Mouse (Mus musculus): ENCODE results near the gene Sprn.
A peak's percentile ranks its signal among the peaks of the same experiment; 100 is the strongest.
"Not testable (repeated sequence)": the region's sequence is repeated elsewhere in the genome, so short reads cannot be mapped to it uniquely, and the experiment has no call there.

Sprn gene

DNA sequence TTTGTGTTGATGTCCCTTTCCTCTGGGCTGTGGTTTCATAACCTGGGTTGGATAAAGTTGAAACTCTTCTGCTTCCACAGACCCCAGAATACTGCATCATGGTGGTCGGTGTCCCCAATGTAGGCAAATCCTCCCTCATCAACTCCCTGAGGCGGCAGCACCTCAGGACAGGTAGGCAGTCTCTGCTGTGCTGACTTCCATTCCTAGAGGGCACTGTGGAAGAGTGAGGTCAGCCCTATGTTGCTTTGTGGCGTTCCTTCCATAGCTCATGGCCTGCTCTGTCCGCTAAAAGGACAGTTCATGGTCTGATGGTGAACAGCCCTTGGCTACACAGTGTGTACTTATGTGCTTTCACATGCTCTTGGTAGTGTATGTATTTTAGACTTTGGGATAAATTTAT is 10.1 kb downstream of the Sprn start:
- no peak for DNase-seq (ENCODE audit: low spot score in 2 of 2)

DNA sequence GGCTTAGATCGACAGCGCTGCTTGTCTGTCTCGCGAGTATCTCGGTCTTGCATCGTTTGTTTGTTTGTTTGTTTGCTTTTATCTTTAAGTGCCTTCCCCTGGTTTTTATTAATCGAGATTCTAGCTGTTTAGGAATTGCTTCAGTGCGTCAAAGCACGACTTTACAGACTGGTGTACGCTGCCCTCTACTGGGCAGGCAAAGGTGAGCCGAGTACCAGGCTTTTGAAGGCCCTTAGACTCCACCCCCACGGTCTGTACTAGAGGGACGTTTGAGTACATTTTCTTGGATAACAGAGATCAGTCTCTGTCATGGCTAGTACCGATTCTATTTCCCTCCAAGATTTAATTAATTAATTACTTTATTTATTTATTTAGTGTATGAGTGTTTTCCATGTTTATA is 13.3 kb downstream of the Sprn start:
- DNase-seq (ENCODE audit: low spot score in 2 of 2), result no peak

DNA sequence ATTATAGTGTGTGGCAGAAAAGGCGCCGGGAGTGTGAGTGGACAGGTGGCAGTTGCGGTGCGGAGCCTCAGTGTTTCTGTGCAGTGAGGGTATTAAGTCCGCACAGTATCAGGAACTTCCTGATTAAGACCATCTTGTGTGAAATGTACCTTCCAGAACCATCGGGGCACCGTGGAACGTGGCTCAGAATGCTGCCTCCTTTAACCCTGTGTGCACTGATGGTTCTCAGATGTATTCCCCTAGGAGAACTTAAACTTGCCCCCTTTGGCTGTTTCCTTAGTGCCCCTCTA is 16.7 kb downstream of the Sprn start:
- DNase-seq (ENCODE audit: low spot score in 2 of 2), result no peak

DNA sequence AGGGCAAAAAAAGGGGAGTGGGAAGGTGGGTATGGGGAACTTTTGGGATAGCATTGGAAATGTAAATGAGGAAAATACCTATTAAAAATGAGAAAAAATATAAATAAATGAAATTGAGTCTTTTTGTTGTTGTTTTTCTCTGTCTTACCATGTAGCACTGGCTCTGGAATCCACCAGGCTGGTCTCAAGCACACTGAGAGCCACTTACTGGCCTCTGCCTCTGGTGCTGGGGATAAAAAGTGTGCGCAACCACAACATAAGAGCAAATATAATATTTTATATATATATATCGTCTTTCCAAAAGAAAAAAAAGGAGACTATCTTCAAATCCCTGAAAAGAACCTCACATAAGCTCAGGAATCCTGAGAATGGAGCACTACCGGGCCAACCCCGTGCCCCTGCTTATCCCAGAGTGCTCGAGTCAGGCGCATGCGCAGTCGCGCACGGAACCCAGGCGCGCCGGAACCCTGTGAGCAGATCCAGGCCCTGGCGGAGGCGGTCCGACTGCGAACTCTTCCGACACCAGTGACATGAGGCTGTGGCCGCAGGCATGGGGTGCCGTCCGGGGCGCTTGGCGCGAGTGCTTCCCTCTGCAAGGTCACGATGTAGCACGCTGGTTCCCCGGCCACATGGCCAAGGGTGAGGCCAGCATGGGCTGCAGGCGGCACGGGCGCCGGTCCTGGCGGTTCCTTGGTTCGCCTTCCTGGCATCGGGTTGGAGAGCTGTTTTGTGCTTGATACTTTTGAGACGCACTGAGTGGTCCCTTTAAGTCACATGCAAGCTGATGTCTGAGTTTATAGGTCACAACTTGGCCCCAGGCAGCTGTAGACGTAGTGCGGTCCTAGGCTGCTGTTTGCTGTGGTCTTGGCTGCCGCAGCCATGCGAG is 17.3 kb downstream of the Sprn start, which contains the start of gene Mtg1:
Mtg1 (plus strand) TSS at position 430 of the 886 bp plus-strand sequence.
- peak; percentile 94 to 98 for DNase-seq (ENCODE audit: low spot score in 2 of 2)

DNA sequence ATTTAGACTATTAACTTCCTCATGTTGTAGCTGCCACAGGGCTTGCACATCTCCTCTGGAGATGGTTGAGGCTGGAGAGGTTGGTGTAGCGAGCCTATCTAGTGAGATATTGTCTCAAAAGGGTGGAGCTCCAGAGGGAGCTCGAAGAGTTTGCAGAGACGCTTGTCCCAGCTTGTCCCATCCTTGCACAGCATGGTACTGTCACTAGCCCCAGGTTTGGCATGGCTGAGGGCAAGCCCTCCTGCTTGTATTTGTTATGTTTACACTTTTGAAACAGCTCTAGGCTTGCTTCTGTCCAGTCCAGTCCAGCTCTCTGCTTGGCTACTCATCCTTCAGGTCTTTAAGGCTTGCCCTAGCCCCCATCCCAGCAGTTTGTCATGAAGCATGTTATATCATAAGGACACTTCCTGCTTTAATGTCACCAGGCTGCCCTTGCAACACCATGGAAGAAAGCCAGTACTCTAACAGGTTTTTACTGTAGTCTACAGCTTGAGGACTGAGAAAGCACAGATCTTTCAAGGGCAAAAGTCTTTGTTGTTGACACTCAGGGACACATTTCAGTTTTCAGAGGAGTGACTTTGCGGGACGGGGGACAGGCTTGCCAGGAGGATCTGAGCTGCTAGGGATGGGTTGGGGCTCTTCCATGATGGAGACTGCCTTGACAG is 19.4 kb downstream of the Sprn start:
- DNase-seq (ENCODE audit: low spot score in 2 of 2), result no peak

DNA sequence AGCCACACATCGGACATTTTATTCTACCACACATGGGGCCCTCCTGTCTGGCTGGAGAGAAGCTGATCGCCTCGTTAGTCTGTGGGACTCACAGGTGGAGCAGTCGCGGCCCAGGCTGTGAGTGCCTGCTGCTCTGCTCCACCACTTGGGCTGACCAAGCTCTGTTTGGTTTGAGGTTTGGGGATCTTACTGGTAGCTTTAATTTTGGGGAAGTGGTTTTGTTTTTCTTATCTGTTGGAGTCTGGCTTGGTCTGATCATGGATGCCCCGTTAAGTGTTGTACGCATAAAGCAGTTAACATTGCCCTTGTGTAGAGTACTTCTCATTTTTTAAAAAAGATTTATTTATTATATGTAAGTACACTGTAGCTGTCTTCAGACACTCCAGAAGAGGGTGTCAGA is 20.6 kb downstream of the Sprn start:
- DNase-seq (ENCODE audit: low spot score in 2 of 2), result not testable (repeated sequence)

DNA sequence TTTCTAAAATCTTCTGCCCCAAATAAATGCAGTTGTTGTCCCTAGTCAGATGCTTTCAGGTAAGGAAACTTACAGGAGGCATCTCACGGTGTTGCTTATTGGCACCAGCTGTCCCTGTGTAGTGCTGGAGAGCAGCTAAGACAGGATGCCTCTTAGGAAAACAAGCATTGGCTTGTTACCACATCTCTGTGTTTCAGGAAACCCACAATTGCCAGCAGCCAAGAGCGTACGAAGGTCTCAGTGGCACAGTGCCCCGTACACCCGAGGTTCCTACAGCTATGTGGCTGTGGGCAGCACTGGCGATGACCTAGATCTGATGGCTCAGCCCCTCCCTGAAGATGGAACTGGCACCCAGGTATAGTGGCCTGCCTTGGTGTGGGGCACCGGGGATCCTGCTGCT is 22.5 kb downstream of the Sprn start:
- DNase-seq (ENCODE audit: low spot score in 2 of 2), result not testable (repeated sequence)

DNA sequence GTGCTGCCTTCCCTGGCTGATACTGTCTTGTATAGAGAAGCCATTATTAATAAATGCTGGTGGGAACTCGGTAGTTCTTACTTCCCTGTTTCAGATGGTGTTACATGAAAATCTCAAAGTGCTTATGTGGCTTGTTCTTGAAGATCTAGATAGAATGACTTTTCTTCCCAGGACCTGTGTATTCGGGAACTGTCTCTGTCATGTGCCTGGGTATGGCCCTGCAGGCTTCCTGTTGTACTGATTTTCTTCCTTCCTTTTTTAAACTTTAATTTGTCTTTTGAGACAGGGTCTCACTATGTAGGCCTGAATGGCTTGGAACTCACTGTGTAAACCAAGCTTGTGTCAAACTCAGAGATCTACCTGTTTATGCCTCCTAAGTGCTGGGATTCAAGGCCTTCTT is 26.8 kb downstream of the Sprn start:
- no peak for DNase-seq (ENCODE audit: low spot score in 2 of 2)

DNA sequence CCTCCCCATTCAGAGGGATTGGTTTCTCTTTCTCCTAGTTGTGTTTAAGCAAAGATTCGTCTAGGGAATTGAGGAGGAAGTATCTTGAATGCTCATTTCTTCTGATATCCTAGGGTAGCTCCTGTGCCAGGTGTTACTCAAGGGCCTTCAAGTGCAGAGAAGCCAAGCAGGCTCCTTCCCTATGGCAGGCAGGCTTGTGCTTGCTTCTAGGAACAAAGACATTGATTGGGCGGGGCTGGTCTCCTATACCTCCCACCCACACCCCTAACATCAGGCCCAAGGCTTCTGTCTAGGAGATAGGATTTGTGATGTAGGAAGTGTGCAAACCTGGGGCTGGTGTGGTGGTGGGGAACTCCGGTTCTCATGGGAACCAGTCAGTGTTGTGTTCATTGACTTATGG is 27.7 kb downstream of the Sprn start:
- DNase-seq (ENCODE audit: low spot score in 2 of 2), result no peak

DNA sequence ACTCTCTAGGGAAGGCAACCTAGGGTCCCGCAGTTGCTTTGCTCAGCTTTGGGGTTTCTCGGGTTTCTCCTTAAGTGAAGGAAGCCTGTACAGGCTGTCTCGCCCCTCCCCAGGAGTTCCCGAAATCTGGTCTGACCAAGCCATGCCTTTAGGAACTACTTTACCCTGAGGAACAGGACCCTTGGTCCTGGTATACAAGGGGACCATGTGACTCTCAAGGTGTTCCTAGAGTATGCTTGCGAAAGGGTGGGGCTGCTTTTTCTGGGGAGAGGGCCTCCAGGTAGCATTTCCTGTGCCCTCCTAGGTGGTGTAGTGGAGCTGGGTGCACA is 28.7 kb downstream of the Sprn start:
- no peak for DNase-seq (ENCODE audit: low spot score in 2 of 2)

DNA sequence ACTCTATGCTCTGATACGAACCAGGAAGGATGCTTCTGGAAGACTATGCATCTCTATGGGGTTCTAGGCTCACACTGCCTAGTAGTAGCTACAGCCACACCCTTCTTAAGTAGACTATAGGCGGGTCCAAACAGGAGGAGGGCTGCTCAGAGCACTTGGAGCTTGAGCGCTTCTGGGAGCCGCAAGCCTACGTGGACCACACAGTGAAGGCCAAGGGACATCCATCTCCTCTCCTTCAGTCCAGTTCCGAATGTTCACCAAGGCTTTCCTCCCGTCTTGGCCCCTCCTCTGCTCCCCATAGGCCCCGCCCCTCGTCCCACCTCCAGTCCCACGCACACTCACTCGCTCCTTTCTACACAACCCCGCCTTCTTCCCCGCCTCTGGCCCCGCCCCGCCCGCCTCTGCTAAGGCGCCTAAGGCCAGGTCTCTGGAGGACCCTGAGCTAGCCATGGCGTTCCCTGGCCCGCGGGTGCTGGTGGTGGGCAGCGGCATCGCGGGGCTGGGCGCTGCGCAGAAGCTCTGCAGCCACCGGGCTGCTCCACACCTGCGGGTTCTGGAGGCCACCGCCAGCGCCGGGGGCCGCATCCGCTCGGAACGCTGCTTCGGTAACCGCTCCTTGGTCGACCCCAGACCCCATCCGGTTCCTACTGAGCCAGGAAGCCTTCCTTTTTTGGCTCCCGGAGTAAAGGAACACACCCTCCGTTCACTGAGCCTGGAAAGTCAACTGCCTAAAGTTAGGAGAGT is 29.2 kb downstream of the Sprn start:
- peak; percentile 80 to 82 for DNase-seq (ENCODE audit: low spot score in 2 of 2)

DNA sequence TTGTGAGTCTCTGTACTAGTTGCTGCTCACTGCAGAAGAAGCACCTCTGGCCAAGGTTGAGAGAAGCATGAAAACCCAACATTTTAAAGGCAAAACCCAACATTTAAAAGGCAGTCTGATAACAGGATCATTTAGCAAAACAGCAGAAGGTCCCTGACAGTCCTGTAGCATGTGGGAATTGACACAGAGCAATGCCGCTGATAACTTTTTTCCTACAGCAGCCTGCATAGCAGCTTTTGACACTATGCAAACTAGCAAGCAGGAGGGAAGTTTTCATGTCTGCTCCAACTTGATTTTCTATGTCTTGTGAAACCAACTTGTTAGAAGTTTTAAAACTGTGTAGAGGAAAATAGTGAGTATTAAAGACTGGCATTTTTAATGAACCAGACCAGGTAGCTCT is 30.3 kb downstream of the Sprn start:
- DNase-seq (ENCODE audit: low spot score in 2 of 2), result no peak

DNA sequence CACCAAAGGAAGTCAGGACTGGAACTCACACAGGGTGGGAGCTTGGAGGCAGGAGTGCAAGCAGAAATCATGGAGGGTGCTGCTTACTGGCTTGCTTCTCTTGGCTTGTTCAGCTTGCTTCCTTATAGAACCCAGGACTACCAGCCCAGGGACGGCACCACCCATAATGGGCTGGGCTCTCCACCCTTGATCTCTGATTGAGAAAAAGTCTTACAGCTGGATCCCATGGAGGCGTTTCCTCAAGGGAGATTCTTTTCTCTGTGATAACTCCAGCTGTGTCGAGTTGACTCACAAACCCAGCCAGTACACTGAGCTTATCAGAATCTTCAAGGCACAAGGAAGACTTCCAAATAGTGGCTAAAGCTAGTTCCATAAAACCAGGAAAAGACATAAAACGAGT is 31.9 kb downstream of the Sprn start:
- no peak for DNase-seq (ENCODE audit: low spot score in 2 of 2)

DNA sequence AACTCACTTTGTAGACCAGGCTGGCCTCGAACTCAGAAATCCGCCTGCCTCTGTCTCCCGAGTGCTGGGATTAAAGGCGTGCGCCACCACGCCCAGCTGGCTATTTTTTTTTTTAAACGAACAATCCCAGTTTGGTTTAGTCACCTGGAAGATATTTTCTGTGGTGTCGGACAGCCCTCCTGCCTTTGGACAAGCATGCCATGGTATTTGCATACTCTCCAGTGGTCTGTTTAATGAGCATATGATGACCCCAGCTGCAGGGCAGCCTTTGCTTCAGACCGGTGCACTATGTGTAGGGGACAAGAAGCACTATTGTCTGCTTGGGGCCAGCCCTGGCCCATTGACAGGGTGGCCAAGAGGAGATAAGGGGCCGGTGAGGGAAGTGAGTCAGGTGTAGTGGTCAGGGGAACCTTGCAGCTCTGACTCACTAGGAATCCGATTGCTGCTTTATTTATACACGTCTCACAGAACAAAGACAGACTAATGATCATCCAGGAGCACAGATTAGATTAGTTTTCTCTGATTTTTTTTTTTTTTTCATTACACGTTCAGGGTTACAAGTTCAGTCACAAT is 33.3 kb downstream of the Sprn start:
- DNase-seq (ENCODE audit: low spot score in 2 of 2), result no peak

DNA sequence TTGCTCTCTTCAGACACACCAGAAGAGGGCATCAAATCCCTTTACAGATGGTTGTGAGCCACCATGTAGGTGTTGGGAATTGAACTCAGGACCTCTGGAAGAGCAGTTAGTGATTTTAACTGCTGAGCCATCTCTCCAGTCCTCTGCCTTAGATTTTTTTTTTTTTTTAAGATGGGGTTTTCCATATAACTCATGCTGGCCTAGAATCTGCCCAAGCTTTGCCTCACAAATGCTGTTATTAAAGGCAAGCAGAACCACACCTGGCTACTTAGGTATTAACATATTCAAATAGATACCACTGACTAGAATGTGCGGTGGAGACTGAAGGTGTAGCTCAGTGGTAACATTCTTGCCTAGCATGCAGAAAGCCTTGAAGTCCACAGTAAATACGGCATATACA is 34.2 kb downstream of the Sprn start:
- no peak for DNase-seq (ENCODE audit: low spot score in 2 of 2)

DNA sequence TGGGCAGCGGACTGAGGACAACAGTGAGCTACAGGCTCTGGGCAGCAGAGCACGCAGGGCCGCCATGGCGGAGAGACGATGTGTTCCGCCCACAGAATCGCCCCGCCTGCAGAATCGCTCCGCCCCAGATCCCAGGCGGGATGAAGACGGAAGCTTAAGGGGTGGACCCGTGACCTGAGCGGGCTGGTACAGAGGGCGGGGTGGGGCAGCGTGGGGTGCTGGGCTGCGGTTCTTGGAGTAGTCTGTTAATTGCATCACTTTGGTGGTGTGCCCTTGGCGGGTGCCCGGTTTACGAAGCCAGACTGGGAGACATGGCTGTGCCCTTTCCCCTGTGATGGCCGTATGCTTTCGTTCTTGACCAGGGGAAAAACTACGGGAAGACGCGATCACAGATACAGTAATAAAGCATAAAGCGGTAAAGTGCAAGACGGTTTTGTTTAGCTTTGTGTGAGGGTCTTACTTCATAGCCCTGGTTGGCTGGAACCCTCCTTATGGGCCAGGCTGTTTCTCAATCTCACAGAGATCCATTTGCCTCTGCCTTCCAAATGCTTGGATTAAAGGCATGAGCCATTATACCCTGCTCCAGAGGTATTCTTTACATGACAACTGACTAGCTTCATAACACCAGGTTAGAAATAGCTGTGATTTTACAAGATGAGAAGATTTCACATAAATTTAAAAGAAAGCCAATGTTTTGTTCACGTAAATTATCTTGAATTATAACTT is 38.2 kb downstream of the Sprn start, which contains the start of gene Echs1:
Echs1 (minus strand) TSS at position 148 of the 726 bp plus-strand sequence.
- DNase-seq (ENCODE audit: low spot score in 2 of 2), result peak; percentile 76 to 79

DNA sequence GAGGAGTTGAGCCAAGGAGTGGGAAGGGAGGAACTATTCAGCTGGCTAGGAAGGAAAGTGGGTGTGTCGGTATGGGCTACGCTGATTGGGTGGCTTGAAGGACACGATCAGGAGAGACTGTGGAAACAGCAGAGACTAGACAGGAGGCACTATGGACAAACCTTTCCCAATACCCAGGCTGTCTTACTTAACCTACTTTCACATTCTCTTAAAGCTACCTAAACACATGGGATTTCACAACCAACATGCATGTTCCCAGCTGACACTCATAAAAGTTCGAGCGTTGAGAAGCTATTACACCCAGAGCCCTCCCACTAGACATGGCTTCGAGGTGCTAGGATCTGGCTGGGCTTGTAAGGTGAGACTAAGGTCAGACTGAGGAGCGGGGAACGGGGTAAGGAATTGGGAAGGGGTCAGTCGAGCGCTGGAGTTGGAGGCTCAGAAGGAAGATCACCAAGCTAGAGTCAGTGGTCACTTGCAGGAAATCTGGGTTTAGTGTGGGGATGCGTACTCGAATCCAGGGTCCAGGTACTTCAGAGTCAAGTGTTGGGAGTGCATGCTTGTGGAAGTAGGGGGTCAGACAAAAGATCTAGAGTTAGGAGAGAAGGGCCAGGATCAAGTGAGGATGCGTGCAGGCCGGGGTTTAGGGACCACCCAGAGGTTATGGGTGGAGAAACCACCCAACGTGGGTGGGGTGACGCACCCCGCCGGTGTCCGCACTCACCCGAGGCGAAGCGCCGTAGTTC is 38.9 kb downstream of the Sprn start, which contains the start of gene Paox:
Paox (plus strand) TSS at position 217 of the 746 bp plus-strand sequence.
- peak in 1 of 2 experiments; percentile 39 for DNase-seq (ENCODE audit: low spot score in 2 of 2)

DNA sequence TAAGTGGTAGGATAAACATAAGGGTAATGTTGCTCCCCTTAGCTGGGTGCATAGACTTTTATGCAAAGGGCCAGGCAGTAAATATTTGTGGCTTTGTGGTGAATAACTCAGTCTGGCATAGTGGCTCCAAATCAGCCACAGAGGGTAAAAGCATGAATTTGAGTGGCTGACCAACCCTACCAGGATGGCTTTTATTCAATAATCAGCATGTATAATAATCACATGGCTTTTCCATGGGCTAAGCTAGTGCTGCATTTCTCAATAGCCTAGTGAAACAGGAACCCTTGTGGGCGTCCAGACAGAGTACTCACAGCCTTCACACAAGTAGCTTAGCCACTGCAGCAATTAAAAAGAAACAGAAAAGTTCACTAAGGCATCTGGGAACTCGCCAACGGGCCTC is 42.7 kb downstream of the Sprn start:
- no peak for DNase-seq (ENCODE audit: low spot score in 2 of 2)

DNA sequence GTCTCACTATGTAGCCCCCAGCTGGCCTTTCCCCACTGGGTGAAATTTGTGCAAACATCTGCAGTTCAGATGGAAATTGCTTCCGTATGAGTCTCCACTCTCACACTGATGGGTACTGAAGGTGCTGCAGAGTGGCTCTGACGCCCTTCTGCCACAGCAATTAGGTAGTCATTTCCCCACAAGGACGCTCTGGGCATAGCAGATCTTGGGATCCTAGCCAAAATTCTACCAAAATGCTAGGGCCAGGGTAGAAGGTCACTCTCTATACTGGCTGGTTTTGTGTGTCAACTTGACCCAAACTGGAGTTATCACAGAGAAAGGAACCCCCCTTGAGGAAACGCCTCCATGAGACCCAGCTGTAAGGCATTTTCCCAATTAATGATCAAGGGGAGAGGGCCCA is 50.7 kb downstream of the Sprn start:
- DNase-seq (ENCODE audit: low spot score in 2 of 2), result no peak

DNA sequence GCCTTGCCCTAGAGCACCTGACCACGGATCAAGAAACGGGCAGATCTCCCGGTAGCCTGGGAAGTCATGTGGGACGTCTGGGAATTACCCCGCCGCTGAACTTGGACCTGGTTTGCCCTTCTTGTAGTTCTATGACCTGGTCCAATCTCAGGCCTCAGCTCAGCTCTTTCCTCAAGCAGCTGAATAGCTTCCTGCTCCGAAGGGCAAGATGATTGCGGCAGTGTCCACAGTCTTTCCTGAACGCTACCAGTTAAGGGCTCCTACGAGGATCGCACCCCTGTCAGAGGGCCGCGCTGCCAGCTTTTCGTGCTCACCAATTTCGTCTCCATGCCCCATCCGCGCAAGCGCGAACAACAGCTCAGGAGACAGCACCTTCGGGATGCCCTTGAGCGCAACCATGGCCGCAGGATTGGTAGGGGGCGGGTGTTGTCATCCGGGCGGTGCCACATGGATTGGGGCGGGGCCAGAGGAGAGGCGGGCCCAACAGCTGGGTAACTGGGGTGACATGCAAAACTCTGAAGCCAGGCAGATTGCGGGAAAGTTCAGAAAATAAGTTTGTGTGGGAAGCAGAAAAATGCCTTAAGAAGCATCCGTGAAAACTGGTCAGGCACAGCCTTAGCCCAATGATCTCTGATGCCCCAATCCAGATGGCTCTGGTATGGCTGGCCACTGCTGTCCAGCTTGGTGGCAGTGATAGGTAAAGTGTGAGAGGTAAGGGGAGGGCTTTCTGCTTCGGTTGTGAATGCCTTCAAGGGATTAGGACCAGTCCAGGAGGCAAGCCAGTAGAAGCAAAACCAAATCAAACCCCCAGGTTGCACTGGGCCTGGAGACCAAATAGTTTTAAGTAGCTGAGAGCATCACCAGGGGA is 52.5 kb downstream of the Sprn start, which contains the start of gene Fuom:
Fuom (minus strand) TSS at position 449 of the 868 bp plus-strand sequence.
- peak; percentile 77 for DNase-seq (ENCODE audit: low spot score in 2 of 2)

Data from frontal cortex, postnatal 14 days (tissue).